Mouse (Mus musculus) C2C12 (cell line): ENCODE measurements around the gene Aspscr1.

ENCODE experiments used
- CEBPB ChIP-seq: IDR thresholded peaks from one replicate; pipeline ENCODE4 v1.6.1; 2011; ENCODE audit warnings: low read depth, mild to moderate bottlenecking, control low read depth, moderate library complexity
- CTCF ChIP-seq: IDR thresholded peaks from one replicate; pipeline ENCODE4 v1.5.1; 2011; ENCODE audit not compliant: control insufficient read depth, insufficient read depth, insufficient read length
- FOSL1 ChIP-seq: IDR thresholded peaks from one replicate; pipeline ENCODE4 v1.8.0; 2011; ENCODE audit warnings: mild to moderate bottlenecking, low read length; ENCODE audit not compliant: poor library complexity, insufficient read depth, severe bottlenecking
- MAX ChIP-seq: IDR thresholded peaks from one replicate; pipeline ENCODE4 v1.6.1; 2011; ENCODE audit warnings: mild to moderate bottlenecking, control low read depth
- MYOD1 ChIP-seq: IDR thresholded peaks from one replicate; pipeline ENCODE4 v1.6.1; 2011; ENCODE audit warnings: low read depth; ENCODE audit not compliant: control insufficient read depth, insufficient read length
- USF1 ChIP-seq: IDR thresholded peaks from one replicate; pipeline ENCODE4 v1.6.1; 2011; ENCODE audit warnings: low read depth, mild to moderate bottlenecking, control low read depth, moderate library complexity

GRCm38 (mm10) chr11:120697741-120698140 lies 25.0 kb downstream of the Aspscr1 start:
- TF ChIP-seq CEBPB (no peak), CTCF (no peak), USF1 (no peak), FOSL1 (peak; percentile 12), MYOD1 (peak; percentile 51), MAX (peak; percentile 98)
